ENCODE assay signal across 20 mouse cellular contexts in genomic region chr1:156350441-156350840, GRCm38 (mm10). TPM values are rescaled to one million over a fixed set of nuclear protein-coding genes. Genes with fewer than 3 reads are reported as not detected.
"Had no signal": no experiment of that assay in that cellular context is flagged by ENCODE, and none has a peak within 500 bp of the region (broad histone marks: within the 10 kb centered on the region; RNA-seq: fewer than 3 reads in every experiment).

No protein-coding gene starts in this region.

- DNase-seq: kidney, adult 11 months; kidney, adult 8-10 months; kidney, postnatal 10 days; kidney, postnatal 36 days; layer of hippocampus, postnatal 36 days; left cerebral cortex, postnatal 4 days; liver, postnatal 0 days; lung, embryonic 14.5 days; right cerebral cortex, adult 18-20 months; right cerebral cortex, postnatal 14 days; right cerebral cortex, postnatal 4 days had no signal

- ATAC-seq: liver, postnatal 0 days; lung, postnatal 0 days; midbrain, embryonic 15.5 days had no signal

RNA-seq across cellular contexts. Expression of gene Nphs2, which starts 39.9 kb away (rescaled TPM):
- total RNA-seq: megakaryocyte, adult 5-6 weeks had no signal
- polyA plus RNA-seq: limb, embryonic 12.5 days; liver, embryonic 11.5 days; liver, postnatal 0 days; lung, embryonic 14.5 days; macrophage; neural tube, embryonic 12.5 days; stomach, embryonic 14.5 days; stomach, postnatal 0 days had no signal

RNA-seq across cellular contexts. Expression of gene Tdrd5, which starts 47.0 kb away (rescaled TPM):
- total RNA-seq: megakaryocyte, adult 5-6 weeks had no signal
- polyA plus RNA-seq: liver, postnatal 0 days; macrophage had no signal
